Mouse (Mus musculus) activated CD4-positive, CD25-positive, alpha-beta regulatory T cell, adult 4 months (primary cell): ENCODE results near the gene Rsc1a1. TPM values are rescaled to one million over a fixed set of nuclear protein-coding genes. Genes with fewer than 3 reads are reported as not detected.

Experiments
- ATAC-seq: one replicate; pipeline ENCODE4 v1.8.0; 2017
- polyA plus RNA-seq, 2 experiments: library from polyadenylated mRNA; unstranded; fragments of 100-300 nt; shearing (Covaris generic); gene quantifications; one replicate each; pipeline ENCODE4 v1.2.1; 2017

The Rsc1a1 gene
- polyA plus RNA-seq, 2 experiments from 2014 or later, result not detected

DNA sequence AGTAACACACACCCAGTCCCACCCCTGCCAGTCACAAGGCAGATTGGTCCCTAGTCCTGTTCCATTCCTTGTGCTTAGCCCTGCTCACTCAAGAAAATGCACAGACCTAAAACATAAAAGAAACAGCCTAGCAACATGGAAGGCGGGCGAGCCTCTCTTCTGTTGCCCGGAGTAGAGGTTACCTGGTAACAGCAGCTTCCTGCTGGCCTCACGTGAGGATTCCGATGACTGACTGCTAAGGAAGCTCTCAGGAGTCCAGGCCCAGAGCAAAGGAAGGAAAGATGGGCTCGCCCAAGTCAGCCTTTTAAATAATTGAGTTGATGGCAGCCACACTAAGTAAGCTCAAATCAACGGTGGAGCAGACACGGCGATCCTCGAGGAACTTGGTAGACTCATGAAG, 33.5 kb downstream of the Rsc1a1 start:
- no peak for ATAC-seq

DNA sequence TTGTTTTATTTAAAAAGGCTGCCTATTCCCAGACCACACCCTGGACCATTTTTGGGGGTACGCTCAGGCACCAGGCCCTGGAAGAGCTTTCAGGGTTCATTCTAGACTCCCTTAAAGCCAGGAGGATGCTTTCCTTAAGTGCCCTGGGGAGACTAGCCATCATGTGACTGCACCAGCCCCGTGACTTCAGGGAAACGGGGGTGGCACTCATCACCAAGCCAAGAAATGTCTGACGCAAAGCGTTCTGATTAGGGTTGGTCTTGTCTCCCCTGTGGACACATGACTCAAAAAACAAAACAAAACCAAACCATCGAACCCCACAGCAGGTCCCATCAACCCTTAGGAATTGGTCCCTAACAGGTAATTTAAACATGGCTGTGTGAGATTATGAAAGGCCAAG, 34.1 kb downstream of the Rsc1a1 start:
- no peak for ATAC-seq

DNA sequence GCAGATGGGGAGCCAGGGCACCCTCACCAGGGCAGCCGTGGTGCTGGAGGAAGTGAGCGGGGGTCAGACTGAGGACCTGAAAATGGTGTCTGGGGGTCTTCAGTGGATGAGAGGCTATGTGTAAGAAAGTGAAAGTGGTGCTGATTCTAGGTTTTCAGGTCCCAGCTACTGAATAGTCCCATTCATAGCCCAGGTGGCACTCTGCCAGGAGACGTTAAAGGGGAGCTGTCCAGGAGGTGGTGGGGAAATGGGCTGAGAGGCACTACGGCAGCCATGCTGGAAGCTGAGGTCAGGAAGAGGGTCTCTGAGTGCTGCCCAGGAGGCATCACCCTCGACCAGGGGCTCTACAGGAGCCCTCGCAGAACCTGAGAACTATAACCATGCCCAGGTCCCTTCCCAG, 36.2 kb downstream of the Rsc1a1 start:
- no peak for ATAC-seq

DNA sequence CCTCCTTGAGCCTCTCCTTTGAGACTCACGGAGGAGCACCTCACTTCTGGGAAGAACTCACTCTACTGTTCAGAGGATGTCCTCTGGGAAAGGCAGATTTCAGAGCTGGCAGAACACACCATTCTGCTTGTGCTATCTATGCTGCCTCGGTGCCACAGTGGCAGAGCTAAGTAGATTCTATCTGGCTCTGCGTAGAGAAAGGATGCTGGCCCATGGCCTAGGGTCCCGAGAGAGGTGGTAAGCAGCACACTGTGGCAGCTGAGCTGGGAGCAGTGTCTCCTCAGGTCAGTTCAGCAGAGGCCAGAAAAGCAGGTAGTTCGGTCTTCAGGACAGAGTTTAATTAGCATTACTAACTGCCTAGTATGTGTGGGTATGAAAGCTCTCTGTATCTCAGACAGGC, 37.1 kb downstream of the Rsc1a1 start:
- no peak for ATAC-seq

DNA sequence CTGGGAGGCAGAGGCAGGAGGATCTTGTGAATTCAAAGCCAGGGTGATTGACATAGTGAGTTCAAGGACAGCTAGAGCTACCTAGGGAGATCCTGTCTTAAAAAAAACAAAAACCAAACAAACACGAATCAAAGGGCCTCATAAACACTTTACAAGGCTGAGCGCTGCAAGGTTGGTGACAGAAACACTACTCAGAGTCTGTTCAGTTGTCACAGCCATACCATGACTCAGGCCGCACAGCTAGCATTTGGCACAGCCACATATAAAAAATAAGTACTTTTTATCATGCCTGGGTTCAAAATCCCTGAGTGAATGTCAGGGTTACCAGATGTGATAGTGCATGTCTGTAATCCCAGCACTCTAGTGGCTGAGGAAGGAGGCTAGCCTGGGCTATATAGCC, 38.2 kb downstream of the Rsc1a1 start:
- ATAC-seq, result no peak

DNA sequence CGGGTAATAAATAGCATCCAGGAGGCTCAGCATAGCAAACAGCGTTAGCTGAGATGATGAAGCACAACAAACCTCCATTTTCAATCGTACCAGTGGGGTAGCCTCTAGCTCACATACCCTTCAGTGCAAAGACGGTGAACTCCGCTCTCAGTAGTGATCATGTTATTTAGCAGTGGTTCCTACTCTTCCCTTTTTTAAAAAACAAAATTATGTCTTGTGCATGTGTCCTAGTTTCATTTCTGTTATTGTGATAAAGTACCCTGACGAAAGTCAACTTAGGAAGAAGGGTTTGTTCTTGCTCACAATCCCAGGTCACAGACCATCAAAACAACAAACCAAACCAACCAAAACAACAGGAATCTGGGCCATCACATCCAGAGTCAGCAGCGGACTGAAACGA, 39.4 kb downstream of the Rsc1a1 start:
- ATAC-seq, result no peak

DNA sequence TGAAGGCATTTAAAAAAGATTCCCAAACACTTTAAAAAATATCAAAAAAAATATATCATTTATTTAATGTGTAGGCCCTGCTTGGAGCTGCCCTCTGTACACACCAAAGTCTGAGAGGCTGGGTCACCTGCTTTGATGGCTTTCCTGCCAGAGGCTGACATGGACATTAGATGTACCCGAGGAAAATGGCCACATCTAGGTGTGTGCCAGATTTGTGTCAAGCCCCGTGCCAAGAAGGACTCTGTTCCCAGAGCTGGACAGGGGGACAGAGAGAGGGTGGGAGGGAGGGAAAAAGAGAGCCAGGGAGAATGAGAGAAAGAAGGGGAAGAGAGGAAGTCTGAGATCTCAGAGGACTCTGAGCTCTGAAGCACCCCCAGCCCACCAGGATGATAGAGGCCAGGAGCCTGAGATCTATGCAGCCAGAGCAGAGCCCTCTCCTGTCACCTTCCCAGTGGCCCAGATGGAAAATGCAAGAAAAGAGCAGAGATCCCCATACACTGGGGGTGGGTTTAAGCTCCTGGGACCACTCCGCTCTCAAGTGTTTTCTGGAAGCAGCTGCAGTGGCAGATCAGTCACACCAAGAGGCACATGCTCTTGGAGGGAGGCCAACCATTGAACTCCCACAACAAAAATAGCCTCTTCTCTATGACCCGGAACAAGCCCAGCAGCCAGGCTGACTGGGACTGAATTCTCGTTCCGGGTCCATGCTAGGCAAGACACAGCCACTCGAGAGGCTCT, 42.1 kb downstream of the Rsc1a1 start:
- ATAC-seq, result no peak

DNA sequence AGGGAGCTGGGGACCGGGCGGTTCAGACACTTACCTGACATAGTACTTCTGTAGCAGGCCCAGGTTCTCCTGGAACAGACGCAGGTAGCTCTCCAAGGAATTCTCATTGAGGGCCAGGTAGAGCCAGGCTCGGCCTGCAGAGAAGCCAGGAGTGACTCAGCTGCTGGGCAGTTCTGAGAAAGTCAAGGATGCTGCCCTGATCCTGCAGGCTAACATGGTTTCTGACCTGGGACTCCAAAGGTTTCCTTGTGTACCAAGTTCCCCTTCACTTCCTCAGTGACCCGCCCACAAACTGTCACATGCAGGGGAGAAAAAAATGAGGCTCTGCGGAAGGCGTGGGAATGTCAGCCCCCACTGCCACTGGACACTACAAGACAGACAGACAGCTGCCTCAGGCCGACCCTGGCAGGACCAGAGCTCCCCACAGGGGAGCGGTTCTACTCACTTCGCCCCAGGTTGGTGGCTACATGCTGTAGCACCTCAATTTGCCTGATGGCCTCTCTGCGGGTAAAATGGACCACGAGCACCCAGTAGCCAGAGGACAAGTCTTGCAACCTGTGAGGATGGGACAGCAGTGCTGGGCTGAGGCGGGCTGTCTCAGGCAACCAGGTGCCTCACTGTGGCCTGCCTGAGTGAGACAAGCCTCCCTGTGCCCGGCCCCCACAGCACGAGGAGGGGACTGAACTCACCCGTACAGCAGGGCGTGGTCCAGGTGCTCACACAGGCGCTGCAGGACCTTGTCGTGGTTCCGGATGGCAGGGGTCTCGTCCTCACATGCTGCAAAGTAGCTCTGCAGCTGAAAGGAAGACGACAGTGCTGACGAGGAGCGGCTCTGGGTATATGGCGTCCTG, 43.2 kb downstream of the Rsc1a1 start:
- no peak for ATAC-seq

DNA sequence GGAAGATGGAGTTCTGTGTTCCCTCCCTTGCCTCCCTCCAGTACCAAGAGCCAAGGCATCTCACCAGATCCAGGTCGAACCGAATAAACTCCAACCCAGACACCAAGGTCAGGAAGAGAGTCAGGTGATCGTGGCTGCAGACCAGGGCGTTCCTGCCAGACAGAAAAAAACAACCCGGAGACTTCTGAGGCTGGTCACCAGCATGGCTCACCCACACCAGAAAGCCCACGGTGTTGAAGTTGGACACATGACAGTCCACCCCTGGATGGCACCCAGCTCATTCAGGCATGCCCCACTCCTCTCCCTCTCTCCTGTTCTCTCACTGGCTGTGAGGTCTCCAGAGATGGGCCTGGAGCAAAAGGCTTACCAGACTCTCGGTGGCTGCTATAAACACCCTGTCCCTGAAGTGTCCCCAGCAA, 44.0 kb downstream of the Rsc1a1 start:
- no peak for ATAC-seq

DNA sequence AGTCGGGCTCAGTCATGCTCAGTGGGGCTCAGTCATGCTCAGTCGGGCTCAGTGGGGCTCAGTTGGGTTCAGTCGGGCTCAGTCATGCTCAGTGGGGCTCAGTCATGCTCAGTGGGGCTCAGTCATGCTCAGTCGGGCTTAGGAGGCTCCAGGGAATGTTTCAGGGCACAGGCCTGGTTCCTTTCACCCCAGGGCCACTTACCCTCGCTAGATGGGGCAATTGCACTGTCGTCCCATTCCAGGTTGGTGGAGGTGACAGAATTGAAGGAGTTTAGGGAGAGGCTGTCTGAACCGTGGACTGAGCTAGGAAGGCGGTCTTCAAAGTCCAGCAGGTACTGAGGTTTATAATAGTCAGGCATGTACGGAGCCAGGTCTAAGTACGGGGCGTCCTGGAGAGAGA, 45.9 kb downstream of the Rsc1a1 start:
- ATAC-seq, result no peak

DNA sequence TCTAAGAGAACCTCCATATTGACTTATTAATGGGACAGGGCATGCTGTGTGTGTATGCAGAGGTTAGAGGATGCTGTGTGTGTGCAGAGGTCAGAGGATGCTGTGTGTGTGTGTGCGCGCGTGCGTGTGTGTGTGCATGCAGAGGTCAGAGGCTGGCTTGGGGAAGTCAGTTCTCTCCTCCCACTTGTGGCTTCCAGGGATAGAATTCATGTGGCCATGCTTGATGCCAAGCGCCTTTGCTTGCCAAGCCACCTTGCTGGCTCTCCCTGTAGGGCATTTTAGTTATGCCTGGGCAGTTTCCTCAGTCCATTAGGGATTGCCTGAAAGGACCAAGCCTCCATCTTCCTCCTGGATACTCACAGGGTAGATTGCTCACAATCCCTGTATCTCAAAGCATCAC, 48.7 kb downstream of the Rsc1a1 start:
- ATAC-seq, result no peak

DNA sequence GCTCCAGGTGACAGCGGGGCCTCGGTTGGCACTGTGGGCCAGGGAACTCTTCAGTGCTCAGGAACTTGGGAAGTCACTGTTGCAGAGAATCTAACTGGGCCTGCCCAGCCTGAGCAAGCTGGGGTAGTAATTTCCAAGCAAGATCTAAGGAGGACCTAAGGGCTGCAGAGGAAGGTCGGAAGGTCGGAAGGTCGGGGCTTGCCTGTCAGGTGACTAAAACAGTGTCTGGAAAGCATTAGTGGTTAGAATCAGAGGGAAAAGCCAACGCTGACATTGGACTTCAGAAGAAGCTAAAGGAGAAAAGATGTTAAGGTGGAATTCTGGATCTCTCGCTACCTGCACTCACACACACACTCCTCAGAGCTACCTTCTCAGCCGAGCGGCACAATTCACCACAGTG, 49.4 kb downstream of the Rsc1a1 start:
- ATAC-seq, result no peak

Other genes starting within 250 kb of the Rsc1a1 start
- gene Srarp, start 249.5 kb downstream of the Rsc1a1 start, polyA plus RNA-seq, result not detected
- gene Zbtb17, start 240.9 kb downstream of the Rsc1a1 start, polyA plus RNA-seq, result 10 to 100 TPM; 13.6 to 16.3 TPM
- gene Spen, start 147.0 kb downstream of the Rsc1a1 start, polyA plus RNA-seq, result 10 to 100 TPM in 1 of 2 experiments, 1 to 10 TPM in 1; 9.3 to 15.9 TPM
- gene Fblim1, start 79.5 kb downstream of the Rsc1a1 start, polyA plus RNA-seq, result under 1 TPM in 1 of 2 experiments, not detected in 1; 0.29 TPM
- gene Tmem82, start 67.0 kb downstream of the Rsc1a1 start, polyA plus RNA-seq, result under 1 TPM in 1 of 2 experiments, not detected in 1; 0.19 TPM
- gene Slc25a34, start 61.8 kb downstream of the Rsc1a1 start, polyA plus RNA-seq, result not detected
- gene Plekhm2, start 20.7 kb downstream of the Rsc1a1 start, polyA plus RNA-seq, result 1 to 10 TPM; 3.3 to 3.4 TPM
- 10 to 100 TPM; 14.1 to 15.6 TPM for gene Ddi2, start 37.8 kb upstream of the Rsc1a1 start, polyA plus RNA-seq
- not detected for gene Agmat, start 61.1 kb upstream of the Rsc1a1 start, polyA plus RNA-seq
- gene Dnajc16, start 105.3 kb upstream of the Rsc1a1 start, polyA plus RNA-seq, result 1 to 10 TPM; 5.1 to 5.4 TPM
- 1 to 10 TPM; 6.9 to 7.4 TPM for gene Casp9, start 108.0 kb upstream of the Rsc1a1 start, polyA plus RNA-seq
- 1 to 10 TPM in 1 of 2 experiments, not detected in 1; 1.0 TPM for gene Cela2a, start 140.6 kb upstream of the Rsc1a1 start, polyA plus RNA-seq
- not detected for gene Ctrc, start 160.8 kb upstream of the Rsc1a1 start, polyA plus RNA-seq
- 10 to 100 TPM; 23.5 to 26.9 TPM for gene Efhd2, start 189.3 kb upstream of the Rsc1a1 start, polyA plus RNA-seq